8 mouse cellular contexts compared by ENCODE assay signal in genomic region chr14:118924673-118925615, GRCm38 (mm10). TPM values are rescaled to one million over a fixed set of nuclear protein-coding genes. Genes with fewer than 3 reads are reported as not detected.
DNase-seq lines count a peak whose midpoint lies in the region; ATAC-seq and TF ChIP-seq lines count a peak whose summit lies in the region.

TSS of gene Dzip1 (minus strand) at chr14:118925460.

- ATAC-seq in forebrain, embryonic 13.5 days: peak; percentile 97
- peak; percentile 89 for ATAC-seq in heart, postnatal 0 days (ENCODE audit: insufficient read depth, low read depth)
- ATAC-seq in liver, embryonic 16.5 days (ENCODE audit: low read depth): peak; percentile 46; the same call in 1 of the 2 replicates
- peak; percentile 96 for ATAC-seq in neural tube, embryonic 14.5 days (ENCODE audit: low read depth)

- peak within 1 kb of the TSS; percentile 81 for H3K4me2 ChIP-seq in forebrain, embryonic 13.5 days
- peak within 1 kb of the TSS; percentile 79 for H3K4me2 ChIP-seq in heart, postnatal 0 days (ENCODE audit: low read depth, low read length)
- peak within 1 kb of the TSS; percentile 57 for H3K4me2 ChIP-seq in liver, embryonic 16.5 days (ENCODE audit: low read depth, low read length)
- peak within 1 kb of the TSS; percentile 78 for H3K4me2 ChIP-seq in neural tube, embryonic 14.5 days (ENCODE audit: low read depth, low read length)

- peak; percentile 80 for DNase-seq in brain, embryonic 18.5 days (ENCODE audit: low read depth, low spot score)
- peak; percentile 69 for DNase-seq in heart, postnatal 0 days (ENCODE audit: low spot score)
- DNase-seq in kidney, postnatal 36 days: peak; percentile 69 to 73
- peak; percentile 72 for DNase-seq in thymus, postnatal 25 days

- H3K9ac ChIP-seq in ES-Bruce4 (ENCODE audit: low read depth, poor library complexity, severe bottlenecking): peak within 1 kb of the TSS; percentile 78
- H3K9ac ChIP-seq in forebrain, embryonic 13.5 days: peak within 1 kb of the TSS; percentile 90
- H3K9ac ChIP-seq in heart, postnatal 0 days (replicated peaks; ENCODE audit: low read depth, low read length): peak within 1 kb of the TSS; percentile 37; the same call in 1 of the 2 replicates
- H3K9ac ChIP-seq in liver, embryonic 16.5 days (ENCODE audit: low read depth, low read length): no peak within 1 kb of the TSS
- H3K9ac ChIP-seq in neural tube, embryonic 14.5 days (replicated peaks; ENCODE audit: low read depth, low read length): peak within 1 kb of the TSS; percentile 90

- under 1% methylated on average over 55 of the region's 55 CpGs for WGBS in forebrain, embryonic 13.5 days
- WGBS in heart, postnatal 0 days: under 1% methylated on average over 48 of the region's 55 CpGs
- 2% methylated on average over 55 of the region's 55 CpGs for WGBS in liver, embryonic 16.5 days (ENCODE audit: insufficient replicate concordance)
- WGBS in neural tube, embryonic 14.5 days: under 1% methylated on average over 50 of the region's 55 CpGs

- H3K9me3 ChIP-seq in ES-Bruce4 (replicated peaks; ENCODE audit: control insufficient read depth, insufficient read depth, low read length, poor library complexity, severe bottlenecking): no peaks in the 10 kb centered on the region
- no peaks in the 10 kb centered on the region for H3K9me3 ChIP-seq in forebrain, embryonic 13.5 days (replicated peaks)
- H3K9me3 ChIP-seq in heart, postnatal 0 days (replicated peaks; ENCODE audit: control insufficient read depth, low read length): no peaks in the 10 kb centered on the region
- H3K9me3 ChIP-seq in liver, embryonic 16.5 days (replicated peaks; ENCODE audit: control insufficient read depth, low read length): no peaks in the 10 kb centered on the region
- H3K9me3 ChIP-seq in neural tube, embryonic 14.5 days (ENCODE audit: control insufficient read depth, low read length): no peaks in the 10 kb centered on the region

- peak within 1 kb of the TSS; percentile 79 for H3K4me3 ChIP-seq in ES-Bruce4 (ENCODE audit: low read depth, low read length)
- H3K4me3 ChIP-seq in forebrain, embryonic 13.5 days: peak within 1 kb of the TSS; percentile 69
- H3K4me3 ChIP-seq in heart, postnatal 0 days (ENCODE audit: low read depth, low read length): peak within 1 kb of the TSS; percentile 56
- H3K4me3 ChIP-seq in liver, embryonic 16.5 days (ENCODE audit: low read depth, low read length): peak within 1 kb of the TSS; percentile 52
- H3K4me3 ChIP-seq in neural tube, embryonic 14.5 days (ENCODE audit: low read depth, low read length): peak within 1 kb of the TSS; percentile 82

- TF ChIP-seq CTCF in ES-Bruce4 (IDR thresholded peaks at IDR 0.05; ENCODE audit: low read depth, low read length): no peak
- no peak for TF ChIP-seq CTCF in heart, postnatal 0 days (IDR thresholded peaks at IDR 0.05; ENCODE audit: low read depth)

- TF ChIP-seq POLR2A in ES-Bruce4 (IDR thresholded peaks at IDR 0.05; ENCODE audit: insufficient read depth, low read length): peak; percentile 39

- H3K4me1 ChIP-seq in ES-Bruce4 (ENCODE audit: control insufficient read depth, insufficient read depth, low read length): peaks cover 1% of the 10 kb centered on the region
- peaks cover 50% of the 10 kb centered on the region for H3K4me1 ChIP-seq in forebrain, embryonic 13.5 days
- H3K4me1 ChIP-seq in heart, postnatal 0 days (ENCODE audit: control insufficient read depth, insufficient read depth): peaks cover 19% of the 10 kb centered on the region
- H3K4me1 ChIP-seq in liver, embryonic 16.5 days (ENCODE audit: control insufficient read depth, low read depth, low read length): peaks cover 14% of the 10 kb centered on the region; the same call in 1 of the 2 replicates
- H3K4me1 ChIP-seq in neural tube, embryonic 14.5 days (ENCODE audit: control insufficient read depth, insufficient read depth, low read length): peaks cover 43% of the 10 kb centered on the region

- no peaks in the 10 kb centered on the region for H3K27me3 ChIP-seq in ES-Bruce4 (ENCODE audit: control insufficient read depth, insufficient read depth, low read length, poor library complexity, severe bottlenecking)
- peaks cover 7% of the 10 kb centered on the region; the same call in 1 of the 2 replicates for H3K27me3 ChIP-seq in forebrain, embryonic 13.5 days
- peaks cover 29% of the 10 kb centered on the region for H3K27me3 ChIP-seq in heart, postnatal 0 days (ENCODE audit: control insufficient read depth, insufficient read depth, low read length)
- H3K27me3 ChIP-seq in liver, embryonic 16.5 days (ENCODE audit: control insufficient read depth, insufficient read depth, low read depth, low read length): peaks cover 60% of the 10 kb centered on the region
- H3K27me3 ChIP-seq in neural tube, embryonic 14.5 days (ENCODE audit: control insufficient read depth, insufficient read depth, low read length): no peaks in the 10 kb centered on the region

- peak within 1 kb of the TSS; percentile 77 for H3K27ac ChIP-seq in ES-Bruce4 (ENCODE audit: insufficient read depth, low read length)
- H3K27ac ChIP-seq in forebrain, embryonic 13.5 days: peak within 1 kb of the TSS; percentile 84
- no peak within 1 kb of the TSS for H3K27ac ChIP-seq in heart, postnatal 0 days (ENCODE audit: low read depth)
- no peak within 1 kb of the TSS for H3K27ac ChIP-seq in liver, embryonic 16.5 days (ENCODE audit: low read length)
- H3K27ac ChIP-seq in neural tube, embryonic 14.5 days (ENCODE audit: low read depth, low read length): peak within 1 kb of the TSS; percentile 91

- peaks cover 3% of the 10 kb centered on the region; the same call in 1 of the 2 replicates for H3K36me3 ChIP-seq in ES-Bruce4 (ENCODE audit: control insufficient read depth, insufficient read depth, low read length, poor library complexity, severe bottlenecking)
- 0 out of 2 replicates have a peak, but pooled peaks cover 11% of the 10 kb centered on the region for H3K36me3 ChIP-seq in forebrain, embryonic 13.5 days (ENCODE audit: poor library complexity, severe bottlenecking)
- H3K36me3 ChIP-seq in heart, postnatal 0 days (replicated peaks; ENCODE audit: control insufficient read depth, insufficient read depth, low read length): no peaks in the 10 kb centered on the region
- H3K36me3 ChIP-seq in liver, embryonic 16.5 days (ENCODE audit: control insufficient read depth, insufficient read depth): no peaks in the 10 kb centered on the region
- H3K36me3 ChIP-seq in neural tube, embryonic 14.5 days (ENCODE audit: control insufficient read depth, insufficient read depth, low read length): no peaks in the 10 kb centered on the region

- 0 out of 2 replicates have a peak, but pooled peaks have one; percentile 5 for TF ChIP-seq EP300 in ES-Bruce4 (IDR thresholded peaks at IDR 0.05; ENCODE audit: insufficient read depth, low read depth, low read length)
- TF ChIP-seq EP300 in heart, postnatal 0 days (IDR thresholded peaks at IDR 0.05; ENCODE audit: low read depth): no peak

RNA-seq across cellular contexts. Expression of gene Dzip1, which starts in this region (rescaled TPM):
- polyA plus RNA-seq in ES-Bruce4 (2011; ENCODE audit: insufficient read depth, insufficient read length, low read depth, missing spikeins): 47.2 and 57.6 TPM in 2 replicates
- polyA plus RNA-seq in forebrain, embryonic 13.5 days (2015; fragmentation: Nextera tagmentation; extraction: Ambion mirVana): 27.2 and 28.1 TPM in 2 replicates
- 3.4 and 7.5 TPM in 2 replicates for total RNA-seq in heart, postnatal 0 days (2014; rRNA removed; ENCODE audit: low replicate concordance)
- 1.2 and 1.3 TPM in 2 replicates for polyA plus RNA-seq in heart, postnatal 0 days (2015; fragmentation: Nextera tagmentation; extraction: Ambion mirVana)
- 1.4 and 1.7 TPM in 2 replicates for polyA plus RNA-seq in liver, embryonic 16.5 days (2015; fragmentation: Nextera tagmentation; extraction: Ambion mirVana)
- 90.3 and 130 TPM in 2 replicates for polyA plus RNA-seq in neural tube, embryonic 14.5 days (2014; fragmentation: Nextera tagmentation; extraction: Ambion mirVana)

Comparison
In these comparisons a context has a peak if more than half of its experiments do, and no peak if none do; other contexts are left out.
1. RNA of gene Dzip1 (polyA plus RNA-seq): 90.3 to 130 TPM in neural tube, embryonic 14.5 days, 47.2 to 57.6 TPM in ES-Bruce4 and 27.2 to 28.1 TPM in forebrain, embryonic 13.5 days; 1.4 to 1.7 TPM in liver, embryonic 16.5 days and 1.2 to 1.3 TPM in heart, postnatal 0 days; every median in the first group is over 10 times any median in the second.
2. H3K27ac ChIP-seq: peak in ES-Bruce4 (single experiment), forebrain, embryonic 13.5 days (single experiment) and neural tube, embryonic 14.5 days (single experiment); none in heart, postnatal 0 days (single experiment) and liver, embryonic 16.5 days (single experiment).
3. ATAC-seq: peak in every context shown above with its lines; median percentile 97 in forebrain, embryonic 13.5 days; 96 in neural tube, embryonic 14.5 days; 89 in heart, postnatal 0 days; 46 in liver, embryonic 16.5 days.
4. Peak in every context shown above with its lines, with median percentiles within 50 percentile points of each other: H3K4me3 ChIP-seq, DNase-seq and H3K4me2 ChIP-seq.